Comparison of ENCODE assay signal across 8 mouse cellular contexts in the genomic region with DNA sequence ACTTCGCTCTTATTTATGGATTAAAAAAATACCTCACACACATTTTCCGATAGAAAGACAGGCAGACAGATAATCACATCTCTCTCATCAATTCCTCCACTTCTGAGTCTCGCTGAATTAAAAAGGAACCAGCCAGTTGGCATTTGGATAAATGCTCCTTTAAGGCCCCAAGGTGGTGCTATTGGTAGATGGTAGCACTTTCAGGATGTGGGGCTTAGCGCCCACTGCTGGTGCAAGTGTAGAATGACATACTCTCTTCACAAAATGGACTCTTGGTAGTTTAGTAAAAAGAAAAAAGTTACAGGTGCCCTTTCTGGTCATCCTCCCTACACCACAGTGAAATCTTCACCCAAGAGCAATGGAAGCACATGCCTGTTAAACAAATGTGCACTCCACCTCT. TPM values are rescaled to one million over a fixed set of nuclear protein-coding genes. Genes with fewer than 3 reads are reported as not detected.
A peak's percentile ranks its signal among the peaks of the same experiment; 100 is the strongest.
DNase-seq lines count a peak whose midpoint lies in the region; ATAC-seq and TF ChIP-seq lines count a peak whose summit lies in the region.

No protein-coding gene starts in this region.

- H3K27ac ChIP-seq in liver, adult 2 months (replicated peaks; ENCODE audit: insufficient read depth, low read depth, low read length): no peak overlapping the region
- no peak overlapping the region for H3K27ac ChIP-seq in liver, embryonic 12.5 days
- no peak overlapping the region for H3K27ac ChIP-seq in neural tube, embryonic 11.5 days (ENCODE audit: low read depth, low read length)

- 25% methylated on average over 4 of the region's 4 CpGs for WGBS in liver, adult 2 months
- 23% methylated on average over 4 of the region's 4 CpGs for WGBS in liver, embryonic 12.5 days (ENCODE audit: insufficient replicate concordance)
- 30% methylated on average over 4 of the region's 4 CpGs for WGBS in neural tube, embryonic 11.5 days

- no peaks in the 10 kb centered on the region for H3K9me3 ChIP-seq in liver, embryonic 12.5 days (replicated peaks)
- no peaks in the 10 kb centered on the region for H3K9me3 ChIP-seq in neural tube, embryonic 11.5 days (ENCODE audit: control insufficient read depth, low read length)

- peaks cover 3% of the 10 kb centered on the region; the same call in 1 of the 2 replicates for H3K27me3 ChIP-seq in liver, adult 2 months (ENCODE audit: control insufficient read depth, insufficient read depth, low read length)
- H3K27me3 ChIP-seq in liver, embryonic 12.5 days (replicated peaks): no peaks in the 10 kb centered on the region
- H3K27me3 ChIP-seq in neural tube, embryonic 11.5 days (ENCODE audit: control insufficient read depth, insufficient read depth, low read length): no peaks in the 10 kb centered on the region

- H3K36me3 ChIP-seq in liver, adult 2 months (ENCODE audit: control insufficient read depth, insufficient read depth, low read length): no peaks in the 10 kb centered on the region
- no peaks in the 10 kb centered on the region for H3K36me3 ChIP-seq in liver, embryonic 12.5 days
- no peaks in the 10 kb centered on the region for H3K36me3 ChIP-seq in neural tube, embryonic 11.5 days (ENCODE audit: control insufficient read depth, insufficient read depth, low read length)

- H3K4me3 ChIP-seq in liver, adult 2 months (ENCODE audit: insufficient read depth, low read depth, low read length): no peak overlapping the region
- H3K4me3 ChIP-seq in liver, embryonic 12.5 days: no peak overlapping the region
- H3K4me3 ChIP-seq in neural tube, embryonic 11.5 days (ENCODE audit: low read depth, low read length): no peak overlapping the region

- intact Hi-C loops in left cerebral cortex, postnatal 14 days (cut with DNase I): loop anchor here (10.0 kb wide), 1 partner anchor 92 kb away; no protein-coding TSS in a partner anchor

- no peaks in the 10 kb centered on the region for H3K4me1 ChIP-seq in liver, adult 2 months (ENCODE audit: control insufficient read depth, insufficient read depth, low read length)
- H3K4me1 ChIP-seq in liver, embryonic 12.5 days: no peaks in the 10 kb centered on the region
- H3K4me1 ChIP-seq in neural tube, embryonic 11.5 days (ENCODE audit: control insufficient read depth, insufficient read depth, low read length): no peaks in the 10 kb centered on the region

- no peak for ATAC-seq in liver, embryonic 12.5 days
- ATAC-seq in hematopoietic stem cell, adult 5-6 weeks (replicated peaks in 1 of 2; ENCODE audit: insufficient read depth in 1 of 2, low FRiP score in 2 of 2, low TSS enrichment in 1 of 2, low read depth in 1 of 2, poor library complexity in 2 of 2, severe bottlenecking in 2 of 2): peak; percentile 75 to 91
- ATAC-seq in neural tube, embryonic 11.5 days (ENCODE audit: insufficient read depth, low FRiP score, low TSS enrichment): no peak; the same call in 1 of the 2 replicates
- ATAC-seq in erythroblast, adult 5-6 weeks (replicated peaks; ENCODE audit: low FRiP score, poor library complexity, severe bottlenecking): no peak

- no peak overlapping the region for H3K9ac ChIP-seq in liver, adult 2 months (ENCODE audit: low read depth, low read length)
- no peak overlapping the region for H3K9ac ChIP-seq in liver, embryonic 12.5 days
- no peak overlapping the region for H3K9ac ChIP-seq in neural tube, embryonic 11.5 days (ENCODE audit: low read length)

- H3K79me2 ChIP-seq in liver, adult 2 months (ENCODE audit: control insufficient read depth, insufficient read depth, low read length): no peaks in the 10 kb centered on the region

- H3K4me2 ChIP-seq in liver, embryonic 12.5 days: no peak overlapping the region
- no peak overlapping the region for H3K4me2 ChIP-seq in neural tube, embryonic 11.5 days (ENCODE audit: low read depth)

- no peak for TF ChIP-seq POLR2A in liver, adult 2 months (IDR thresholded peaks at IDR 0.05; ENCODE audit: extremely low read depth, insufficient read depth, low read length)

- DNase-seq in liver, adult 2 months (ENCODE audit: extremely low read depth, low read depth, low spot score): peak; percentile 68
- DNase-seq in adipocyte (ENCODE audit: low spot score): peak; percentile 80
- DNase-seq in embryo, embryonic 10.5 days (ENCODE audit: low spot score): peak; percentile 89
- peak; percentile 63 to 81 for DNase-seq in left cerebral cortex, postnatal 14 days (ENCODE audit: low spot score in 2 of 2)
- peak; percentile 73 for DNase-seq in neural tube, embryonic 11.5 days (ENCODE audit: low spot score)

- TF ChIP-seq CTCF in liver, adult 2 months (IDR thresholded peaks at IDR 0.05; ENCODE audit: low read depth, low read length): peak; percentile 72; the same call in 1 of the 2 replicates

RNA-seq across cellular contexts. Expression of a gene that starts 37.1 kb away (rescaled TPM):
- under 0.01 TPM in 1 of 2 replicates, not detected in the other for total RNA-seq in liver, adult 2 months (2014; rRNA removed)
- polyA plus RNA-seq in liver, adult 2 months (2012; rRNA removed): not detected in 2 replicates
- 0.56 and 0.68 TPM in 2 replicates for polyA plus RNA-seq in liver, embryonic 12.5 days (2016; fragmentation: Nextera tagmentation; extraction: Ambion mirVana)
- not detected in 2 replicates for total RNA-seq in hematopoietic stem cell, adult 5-6 weeks (2017)
- 100 to 1,000 TPM; 189 to 193 TPM for total RNA-seq in left cerebral cortex, postnatal 14 days (2021)
- polyA plus RNA-seq in neural tube, embryonic 11.5 days (2014; fragmentation: Nextera tagmentation; extraction: Ambion mirVana): 30.7 and 30.9 TPM in 2 replicates
- total RNA-seq in erythroblast, adult 5-6 weeks (2015; ENCODE audit: low replicate concordance): not detected in 2 replicates
- not detected in 2 replicates for total RNA-seq in erythroblast, adult 5-6 weeks (2017; ENCODE audit: low replicate concordance)

Comparison
In these comparisons a context has a peak if more than half of its experiments do, and no peak if none do; other contexts are left out.
1. ATAC-seq: peak in hematopoietic stem cell, adult 5-6 weeks (2 of 2); none in liver, embryonic 12.5 days (single experiment), neural tube, embryonic 11.5 days (single experiment) and erythroblast, adult 5-6 weeks (single experiment).
2. RNA of a gene that starts 37.1 kb away (total RNA-seq): 189 to 193 TPM in left cerebral cortex, postnatal 14 days; under 0.01 TPM in liver, adult 2 months, not detected in hematopoietic stem cell, adult 5-6 weeks and not detected in erythroblast, adult 5-6 weeks; every median in the first group is over 100 times any median in the second.
3. Peak in every context shown above with its lines, with median percentiles within 50 percentile points of each other: DNase-seq.